Mouse (Mus musculus) lung, postnatal 0 days (tissue): ENCODE results near the gene S1pr2. TPM values are rescaled to one million over a fixed set of nuclear protein-coding genes. Genes with fewer than 3 reads are reported as not detected.

Experiments used
- ATAC-seq: fragments of 200-750 bp; cut with Nextera tagmentation; 2 replicates; pipeline ENCODE4 v1.8.0; 2017; ENCODE audit warnings: moderate library complexity
- DNase-seq: peaks from one replicate; pipeline ENCODE4 v3.0.0-alpha.2; 2016; ENCODE audit warnings: low spot score
- H3K27ac ChIP-seq: fragments of 300-500 bp; sonication (generic); 2 replicates; pipeline ENCODE4 v1.5.1; 2014; ENCODE audit warnings: antibody characterized with exemption, mild to moderate bottlenecking, low read length, mixed read lengths
- H3K27me3 ChIP-seq: fragments of 300-500 bp; sonication (generic); replicated peaks from 2 replicates; pipeline ENCODE4 v1.6.1; 2014; ENCODE audit warnings: low read length, mixed read lengths; ENCODE audit not compliant: insufficient read depth
- H3K36me3 ChIP-seq: fragments of 300-500 bp; sonication (generic); 2 replicates; pipeline ENCODE4 v1.6.1; 2014; ENCODE audit warnings: low read length, mixed read lengths; ENCODE audit not compliant: insufficient read depth
- H3K4me1 ChIP-seq: fragments of 300-500 bp; sonication (generic); 2 replicates; pipeline ENCODE4 v1.6.1; 2014; ENCODE audit warnings: antibody characterized with exemption, low read depth, low read length, mixed read lengths; ENCODE audit not compliant: insufficient read depth
- H3K4me2 ChIP-seq: fragments of 300-500 bp; sonication (generic); replicated peaks from 2 replicates; pipeline ENCODE4 v1.6.1; 2014; ENCODE audit warnings: low read depth, mild to moderate bottlenecking, low read length, moderate library complexity, mixed read lengths
- H3K4me3 ChIP-seq: fragments of 300-500 bp; sonication (generic); 2 replicates; pipeline ENCODE4 v1.5.1; 2014; ENCODE audit warnings: low read depth, low read length
- H3K9ac ChIP-seq: fragments of 300-500 bp; sonication (generic); replicated peaks from 2 replicates; pipeline ENCODE4 v1.6.1; 2014; ENCODE audit warnings: low read depth, mild to moderate bottlenecking
- H3K9me3 ChIP-seq: fragments of 300-500 bp; sonication (generic); 2 replicates; pipeline ENCODE4 v1.6.1; 2016; ENCODE audit warnings: low read length, mixed read lengths
- CTCF ChIP-seq: IDR thresholded peaks from 2 replicates; pipeline ENCODE4 v1.5.1; 2016; ENCODE audit warnings: antibody characterized with exemption, mild to moderate bottlenecking
- EP300 ChIP-seq: IDR thresholded peaks from 2 replicates; pipeline ENCODE4 v1.6.1; 2016; ENCODE audit warnings: antibody characterized with exemption, mild to moderate bottlenecking, control low read depth
- WGBS: fragments of 180-500 bp; shearing (Covaris S2); extraction: QIAGEN DNeasy Blood & Tissue Kit; methylation state at CpG from one replicate; pipeline ENCODE4 v1.1.7; 2014; 5-methylcytosine and 5-hydroxymethylcytosine counted together
- polyA plus RNA-seq: library from polyadenylated mRNA; unstranded; fragments of >200 nt; fragmentation: Nextera tagmentation; extraction: Ambion mirVana; gene quantifications from 2 replicates; pipeline ENCODE4 v1.2.1, GENCODE M21; 2015

S1pr2 gene
- polyA plus RNA-seq, 1 experiment from 2014 or later, result 62.3 TPM

GRCm38 (mm10) chr9:20995069-20995468 lies 18.5 kb upstream of the S1pr2 start:
- Histone ChIP-seq H3K27ac (no peak overlapping the region), H3K9ac (no peak overlapping the region), H3K4me2 (no peak overlapping the region), H3K4me1 (peaks cover 4% of the 10 kb centered on the region; the same call in 1 of the 2 replicates), H3K9me3 (no peaks in the 10 kb centered on the region), H3K27me3 (no peaks in the 10 kb centered on the region), H3K36me3 (no peaks in the 10 kb centered on the region), H3K4me3 (no peak overlapping the region)
- WGBS, result 56% methylated on average over 3 of the region's 3 CpGs
- no peak for ATAC-seq
- peak; percentile 61 for TF ChIP-seq CTCF
- TF ChIP-seq EP300, result no peak
- peak; percentile 54 for DNase-seq

GRCm38 (mm10) chr9:20993165-20993898 lies 16.8 kb upstream of the S1pr2 start:
- 33% methylated on average over 5 of the region's 5 CpGs for WGBS
- H3K4me3 ChIP-seq, result no peak overlapping the region
- no peak overlapping the region; the same call in 1 of the 2 replicates for H3K4me2 ChIP-seq
- no peaks in the 10 kb centered on the region for H3K27me3 ChIP-seq
- peak; percentile 96 for ATAC-seq
- no peaks in the 10 kb centered on the region for H3K9me3 ChIP-seq
- peak; percentile 93 for DNase-seq
- TF ChIP-seq CTCF (no peak), EP300 (peak; percentile 82)
- H3K9ac ChIP-seq, result no peak overlapping the region
- no peaks in the 10 kb centered on the region for H3K36me3 ChIP-seq
- peaks cover 4% of the 10 kb centered on the region; the same call in 1 of the 2 replicates for H3K4me1 ChIP-seq
- H3K27ac ChIP-seq, result peak overlapping the region; percentile 90

GRCm38 (mm10) chr9:20991587-20991986 lies 15.0 kb upstream of the S1pr2 start:
- H3K9ac ChIP-seq, result no peak overlapping the region
- TF ChIP-seq EP300 (no peak), CTCF (no peak)
- H3K9me3 ChIP-seq, result no peaks in the 10 kb centered on the region
- no peaks in the 10 kb centered on the region for H3K27me3 ChIP-seq
- H3K4me2 ChIP-seq, result no peak overlapping the region
- WGBS, result 86% methylated on average over 3 of the region's 4 CpGs
- no peak overlapping the region for H3K4me3 ChIP-seq
- no peak for ATAC-seq
- H3K36me3 ChIP-seq, result no peaks in the 10 kb centered on the region
- H3K4me1 ChIP-seq, result peaks cover 5% of the 10 kb centered on the region; the same call in 1 of the 2 replicates
- no peak for DNase-seq
- H3K27ac ChIP-seq, result 0 out of 2 replicates have a peak overlapping the region, but pooled peaks have one; percentile 75

GRCm38 (mm10) chr9:20990861-20991260 lies 14.3 kb upstream of the S1pr2 start:
- peak; percentile 93 for DNase-seq
- Histone ChIP-seq H3K4me1 (peaks cover 7% of the 10 kb centered on the region; the same call in 1 of the 2 replicates), H3K4me3 (no peak overlapping the region), H3K4me2 (no peak overlapping the region), H3K36me3 (no peaks in the 10 kb centered on the region), H3K9ac (no peak overlapping the region), H3K9me3 (no peaks in the 10 kb centered on the region), H3K27me3 (no peaks in the 10 kb centered on the region), H3K27ac (peak overlapping the region; percentile 68)
- TF ChIP-seq CTCF (no peak), EP300 (peak; percentile 33; the same call in 1 of the 2 replicates)
- ATAC-seq, result peak; percentile 24
- WGBS, result 6% methylated on average over 10 of the region's 10 CpGs

GRCm38 (mm10) chr9:20987953-20988352 lies 11.4 kb upstream of the S1pr2 start:
- 30% methylated on average over 7 of the region's 7 CpGs for WGBS
- no peak for ATAC-seq

GRCm38 (mm10) chr9:20986952-20987686 lies 10.5 kb upstream of the S1pr2 start:
- H3K9me3 ChIP-seq, result no peaks in the 10 kb centered on the region
- peaks cover 10% of the 10 kb centered on the region; the same call in 1 of the 2 replicates for H3K4me1 ChIP-seq
- no peak overlapping the region for H3K9ac ChIP-seq
- no peak overlapping the region for H3K4me2 ChIP-seq
- peak; percentile 79 for ATAC-seq
- H3K27me3 ChIP-seq, result no peaks in the 10 kb centered on the region
- TF ChIP-seq EP300 (no peak), CTCF (no peak)
- DNase-seq, result peak; percentile 85
- peak overlapping the region; percentile 54; the same call in 1 of the 2 replicates for H3K27ac ChIP-seq
- WGBS, result 49% methylated on average over 15 of the region's 15 CpGs
- no peaks in the 10 kb centered on the region for H3K36me3 ChIP-seq
- H3K4me3 ChIP-seq, result no peak overlapping the region

More at GRCm38 (mm10) chr9:20987953-20988352, 11.4 kb upstream of the S1pr2 start:
- Histone ChIP-seq H3K36me3 (no peaks in the 10 kb centered on the region), H3K4me2 (no peak overlapping the region), H3K9ac (no peak overlapping the region), H3K27me3 (no peaks in the 10 kb centered on the region), H3K4me3 (no peak overlapping the region), H3K4me1 (peaks cover 14% of the 10 kb centered on the region; the same call in 1 of the 2 replicates), H3K9me3 (no peaks in the 10 kb centered on the region), H3K27ac (peak overlapping the region; percentile 54; the same call in 1 of the 2 replicates)
- TF ChIP-seq EP300 (no peak), CTCF (no peak)
- DNase-seq, result no peak
